Mouse (Mus musculus) embryonic facial prominence, embryonic 11.5 days (tissue): ENCODE data around the gene Asf1a. TPM values are rescaled to one million over a fixed set of nuclear protein-coding genes. Genes with fewer than 3 reads are reported as not detected.

Experiments
- ATAC-seq: fragments of 200-750 bp; cut with Nextera tagmentation; replicated peaks from 2 replicates; pipeline ENCODE4 v1.8.0; 2017; ENCODE audit warnings: low read depth; ENCODE audit not compliant: insufficient number of reproducible peaks, low FRiP score, low TSS enrichment
- DNase-seq: peaks from one replicate; pipeline ENCODE4 v3.0.0-alpha.2; 2015; ENCODE audit warnings: low spot score
- H3K27ac ChIP-seq: fragments of 300-500 bp; sonication (generic); replicated peaks from 2 replicates; pipeline ENCODE4 v1.5.1; 2014; ENCODE audit warnings: mild to moderate bottlenecking, low read depth, low read length, control low read depth
- H3K27me3 ChIP-seq: fragments of 300-500 bp; sonication (generic); 2 replicates; pipeline ENCODE4 v1.6.1; 2014; ENCODE audit warnings: mild to moderate bottlenecking, low read length, moderate library complexity, mixed read lengths; ENCODE audit not compliant: control insufficient read depth, insufficient read depth
- H3K36me3 ChIP-seq: fragments of 300-500 bp; sonication (generic); replicated peaks from 2 replicates; pipeline ENCODE4 v1.6.1; 2014; ENCODE audit warnings: low read depth, mild to moderate bottlenecking, low read length, moderate library complexity, mixed read lengths; ENCODE audit not compliant: control insufficient read depth, insufficient read depth
- H3K4me1 ChIP-seq: fragments of 300-500 bp; sonication (generic); 2 replicates; pipeline ENCODE4 v1.6.1; 2014; ENCODE audit warnings: low read length, mixed read lengths; ENCODE audit not compliant: control insufficient read depth, insufficient read depth
- H3K4me2 ChIP-seq: fragments of 300-500 bp; sonication (generic); 2 replicates; pipeline ENCODE4 v1.6.1; 2014; ENCODE audit warnings: low read depth, mild to moderate bottlenecking, control low read depth, low read length, moderate library complexity
- H3K4me3 ChIP-seq: fragments of 300-500 bp; sonication (generic); 2 replicates; pipeline ENCODE4 v1.5.1; 2014; ENCODE audit warnings: low read depth, low read length, control low read depth
- H3K9ac ChIP-seq: fragments of 300-500 bp; sonication (generic); replicated peaks from 2 replicates; pipeline ENCODE4 v1.6.1; 2014; ENCODE audit warnings: mild to moderate bottlenecking, control low read depth, low read length
- H3K9me3 ChIP-seq: fragments of 300-500 bp; sonication (generic); replicated peaks from 2 replicates; pipeline ENCODE4 v1.6.1; 2016; ENCODE audit warnings: mild to moderate bottlenecking, low read length, inconsistent platforms, mixed read lengths; ENCODE audit not compliant: control insufficient read depth
- WGBS: fragments of 180-500 bp; shearing (Covaris S2); extraction: QIAGEN DNeasy Blood & Tissue Kit; methylation state at CpG from one replicate; pipeline ENCODE4 v1.1.7; 2014; 5-methylcytosine and 5-hydroxymethylcytosine counted together
- polyA plus RNA-seq: library from polyadenylated mRNA; unstranded; fragments of >200 nt; fragmentation: Nextera tagmentation; extraction: Ambion mirVana; gene quantifications from 2 replicates; pipeline ENCODE4 v1.2.1, GENCODE M21; 2014

Gene Asf1a
- polyA plus RNA-seq, 1 experiment from 2014 or later: 215 TPM

DNA sequence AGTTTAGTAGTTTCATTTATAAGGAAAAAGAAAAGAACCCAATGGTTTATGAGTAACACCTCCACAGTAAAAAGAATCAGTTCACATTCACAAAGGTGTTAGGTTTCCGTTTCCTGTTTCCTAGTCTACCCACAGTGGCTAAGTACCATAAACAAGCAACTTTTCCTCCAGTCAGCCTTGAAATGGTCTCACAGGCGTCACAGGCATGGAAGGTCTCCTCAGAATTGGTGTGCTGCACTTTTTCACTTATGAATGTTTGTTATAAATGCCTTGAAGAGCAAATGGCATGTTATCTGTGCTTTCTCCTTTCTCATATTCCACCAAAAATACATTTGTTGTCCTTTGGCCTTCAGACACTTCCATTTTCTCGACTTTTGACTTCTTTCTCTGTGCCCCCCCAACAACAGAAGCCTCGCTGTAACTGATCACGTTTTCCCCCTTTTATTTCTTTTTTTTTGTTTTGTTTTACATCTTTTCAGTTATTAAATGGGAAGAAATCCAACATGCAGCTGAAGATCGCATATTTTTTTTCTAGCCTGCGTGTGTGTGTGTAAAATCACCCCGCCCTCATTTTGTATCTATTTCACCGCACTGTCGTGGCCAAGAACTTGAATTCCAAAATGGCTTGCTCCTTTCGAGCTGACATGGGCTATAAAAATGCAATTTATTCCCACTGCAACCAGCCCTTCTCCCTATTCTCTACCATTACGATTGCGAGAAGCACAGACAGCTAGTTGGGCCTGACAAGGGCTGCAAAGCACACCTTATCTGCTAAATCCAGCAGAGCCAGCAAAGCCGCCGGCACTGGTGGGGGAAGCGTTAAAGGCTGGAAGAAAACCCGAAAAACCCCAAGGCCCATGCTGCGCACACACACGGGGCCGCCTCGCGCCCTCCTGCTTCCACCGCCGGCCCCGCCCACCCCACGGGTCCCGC is 547 bp upstream of the Asf1a start:
- Histone ChIP-seq H3K4me2 (peak overlapping the region; percentile 56), H3K36me3 (no peaks in the 10 kb centered on the region), H3K27me3 (no peaks in the 10 kb centered on the region), H3K4me1 (no peaks in the 10 kb centered on the region), H3K27ac (peak overlapping the region; percentile 79), H3K9me3 (no peaks in the 10 kb centered on the region), H3K9ac (peak overlapping the region; percentile 76), H3K4me3 (peak overlapping the region; percentile 38)
- 9% methylated on average over 26 of the region's 27 CpGs for WGBS
- ATAC-seq (peak; percentile 94), DNase-seq (peak; percentile 26)

DNA sequence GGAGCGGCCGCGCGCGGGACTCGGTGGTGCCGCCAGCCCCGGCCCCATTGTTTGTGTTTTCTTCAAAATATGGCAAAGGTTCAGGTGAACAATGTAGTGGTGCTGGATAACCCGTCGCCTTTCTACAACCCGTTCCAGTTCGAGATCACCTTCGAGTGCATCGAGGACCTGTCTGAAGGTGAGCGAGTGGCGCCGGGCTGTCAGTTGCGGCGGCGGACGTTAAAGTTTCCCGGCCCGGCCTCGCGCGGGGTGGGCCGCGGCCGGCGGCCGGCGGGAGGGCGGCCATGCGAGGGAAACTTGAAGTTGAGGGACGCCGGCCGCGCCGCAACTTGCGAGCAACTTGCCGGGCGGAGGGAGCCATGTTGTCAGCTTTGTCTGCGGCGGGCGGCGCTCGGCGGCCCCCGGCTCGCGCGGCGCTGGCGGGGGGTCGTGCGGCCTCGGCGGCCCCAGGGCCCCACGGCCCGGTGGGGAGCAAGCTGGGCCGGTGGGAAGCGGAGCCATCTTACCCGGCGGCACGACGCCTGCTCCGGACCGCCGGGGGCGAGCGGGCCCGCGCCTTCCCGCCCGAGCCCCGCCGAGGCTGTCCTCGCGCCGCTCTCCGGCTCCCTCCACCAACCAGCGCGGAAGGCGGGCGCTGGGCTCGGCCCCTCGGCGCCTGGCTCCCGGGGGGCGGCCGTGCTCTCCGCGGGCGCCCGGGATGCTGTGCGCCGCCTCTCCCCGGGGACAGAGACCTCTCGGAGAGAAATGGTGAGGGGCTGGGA is 744 bp downstream of the Asf1a start:
- no peaks in the 10 kb centered on the region for H3K4me1 ChIP-seq
- H3K4me2 ChIP-seq: peak overlapping the region; percentile 50
- peak overlapping the region; percentile 99 for H3K27ac ChIP-seq
- peak overlapping the region; percentile 98 for H3K9ac ChIP-seq
- no peaks in the 10 kb centered on the region for H3K36me3 ChIP-seq
- no peaks in the 10 kb centered on the region for H3K27me3 ChIP-seq
- H3K4me3 ChIP-seq: peak overlapping the region; percentile 95
- peak; percentile 19; the same call in 1 of the 2 replicates for ATAC-seq
- peak; percentile 54 for DNase-seq
- 1% methylated on average over 62 of the region's 99 CpGs for WGBS
- H3K9me3 ChIP-seq: no peaks in the 10 kb centered on the region

GRCm38 (mm10) chr10:53598821-53599220 is 2.3 kb downstream of the Asf1a start:
- Histone ChIP-seq H3K9me3 (no peaks in the 10 kb centered on the region), H3K4me3 (no peak overlapping the region), H3K9ac (no peak overlapping the region), H3K4me1 (no peaks in the 10 kb centered on the region), H3K27ac (no peak overlapping the region), H3K27me3 (no peaks in the 10 kb centered on the region), H3K4me2 (no peak overlapping the region), H3K36me3 (no peaks in the 10 kb centered on the region)
- DNase-seq (peak; percentile 34), ATAC-seq (no peak)
- 56% methylated on average over 5 of the region's 5 CpGs for whole genome bisulfite sequencing

DNA sequence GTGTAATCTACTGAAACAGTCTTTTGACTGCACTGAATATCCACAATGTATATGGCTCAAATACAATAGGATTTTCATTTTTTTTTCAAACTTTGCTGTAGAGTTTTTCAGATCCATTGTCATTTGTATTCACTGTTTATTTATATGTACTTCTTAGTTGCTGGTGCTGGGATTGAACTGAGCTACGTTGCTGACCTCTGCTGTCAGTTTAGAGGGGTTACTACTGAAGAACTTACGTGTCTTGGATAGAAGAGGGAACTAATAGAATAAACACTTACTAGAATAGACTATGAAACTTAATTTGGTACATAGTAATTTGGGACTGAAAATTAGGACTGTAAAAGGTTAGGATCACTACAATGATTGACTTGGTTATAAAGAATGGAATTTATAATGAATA is 8.8 kb downstream of the Asf1a start:
- no peak for ATAC-seq
- Histone ChIP-seq H3K36me3 (no peaks in the 10 kb centered on the region; the same call in none of the 2 replicates), H3K4me3 (no peak overlapping the region), H3K27ac (no peak overlapping the region), H3K9ac (no peak overlapping the region), H3K9me3 (no peaks in the 10 kb centered on the region), H3K27me3 (no peaks in the 10 kb centered on the region), H3K4me1 (no peaks in the 10 kb centered on the region), H3K4me2 (no peak overlapping the region)
- no peak for DNase-seq
- 77% methylated on average over 2 of the region's 2 CpGs for WGBS

GRCm38 (mm10) chr10:53608274-53608673 is 11.7 kb downstream of the Asf1a start:
- H3K4me1 ChIP-seq: no peaks in the 10 kb centered on the region
- DNase-seq (no peak), ATAC-seq (no peak)
- H3K9me3 ChIP-seq: no peaks in the 10 kb centered on the region
- 79% methylated on average over 2 of the region's 2 CpGs for WGBS
- no peak overlapping the region for H3K4me2 ChIP-seq
- no peak overlapping the region for H3K27ac ChIP-seq
- H3K4me3 ChIP-seq: no peak overlapping the region
- H3K27me3 ChIP-seq: no peaks in the 10 kb centered on the region
- H3K36me3 ChIP-seq: no peaks in the 10 kb centered on the region; the same call in none of the 2 replicates
- H3K9ac ChIP-seq: no peak overlapping the region

GRCm38 (mm10) chr10:53612172-53612571 is 15.6 kb downstream of the Asf1a start:
- Histone ChIP-seq H3K9me3 (no peaks in the 10 kb centered on the region), H3K27ac (no peak overlapping the region), H3K4me1 (no peaks in the 10 kb centered on the region), H3K27me3 (no peaks in the 10 kb centered on the region), H3K36me3 (no peaks in the 10 kb centered on the region; the same call in none of the 2 replicates), H3K4me2 (no peak overlapping the region), H3K9ac (no peak overlapping the region), H3K4me3 (no peak overlapping the region)
- ATAC-seq (no peak), DNase-seq (no peak)
- 89% methylated on average over 1 of the region's 1 CpGs for whole genome bisulfite sequencing

GRCm38 (mm10) chr10:53613955-53614354 is 17.4 kb downstream of the Asf1a start:
- DNase-seq: no peak
- WGBS: 85% methylated on average over 1 of the region's 1 CpGs
- H3K27ac ChIP-seq: no peak overlapping the region

More at GRCm38 (mm10) chr10:53613955-53614354, 17.4 kb downstream of the Asf1a start:
- H3K9ac ChIP-seq: no peak overlapping the region
- no peaks in the 10 kb centered on the region for H3K27me3 ChIP-seq
- ATAC-seq: no peak
- no peaks in the 10 kb centered on the region for H3K4me1 ChIP-seq
- no peaks in the 10 kb centered on the region; the same call in none of the 2 replicates for H3K36me3 ChIP-seq
- H3K9me3 ChIP-seq: no peaks in the 10 kb centered on the region
- no peak overlapping the region for H3K4me3 ChIP-seq
- no peak overlapping the region for H3K4me2 ChIP-seq
